Mouse (Mus musculus) heart, embryonic 13.5 days (tissue): ENCODE data around the gene Gm28553. TPM values are rescaled to one million over a fixed set of nuclear protein-coding genes. Genes with fewer than 3 reads are reported as not detected.
"Not testable (repeated sequence)": the region's sequence is repeated elsewhere in the genome, so short reads cannot be mapped to it uniquely, and the experiment has no call there.

ENCODE experiments used
- ATAC-seq: fragments of 200-750 bp; cut with Nextera tagmentation; 2 replicates; pipeline ENCODE4 v1.8.0; 2017; ENCODE audit warnings: moderate TSS enrichment; ENCODE audit not compliant: insufficient number of reproducible peaks, low FRiP score, low TSS enrichment; ENCODE audit errors: extremely low read depth
- H3K27ac ChIP-seq: fragments of 300-500 bp; sonication (generic); replicated peaks from 2 replicates; pipeline ENCODE4 v1.5.1; 2015; ENCODE audit warnings: moderate library complexity, mild to moderate bottlenecking, inconsistent platforms
- H3K27me3 ChIP-seq: fragments of 300-500 bp; sonication (generic); replicated peaks from 2 replicates; pipeline ENCODE4 v1.6.1; 2015; ENCODE audit warnings: mild to moderate bottlenecking, inconsistent platforms
- H3K36me3 ChIP-seq: fragments of 300-500 bp; sonication (generic); 2 replicates; pipeline ENCODE4 v1.6.1; 2015; ENCODE audit warnings: mild to moderate bottlenecking, inconsistent platforms
- H3K4me1 ChIP-seq: fragments of 300-500 bp; sonication (generic); 2 replicates; pipeline ENCODE4 v1.6.1; 2015; ENCODE audit warnings: inconsistent platforms
- H3K4me2 ChIP-seq: fragments of 300-500 bp; sonication (generic); 2 replicates; pipeline ENCODE4 v1.6.1; 2015; ENCODE audit warnings: inconsistent platforms, mild to moderate bottlenecking, moderate library complexity
- H3K4me3 ChIP-seq: fragments of 300-500 bp; sonication (generic); 2 replicates; pipeline ENCODE4 v1.5.1; 2015; ENCODE audit warnings: moderate library complexity, mild to moderate bottlenecking, inconsistent platforms
- H3K9ac ChIP-seq: fragments of 300-500 bp; sonication (generic); 2 replicates; pipeline ENCODE4 v1.6.1; 2015; ENCODE audit warnings: inconsistent platforms, mild to moderate bottlenecking, moderate library complexity
- H3K9me3 ChIP-seq: fragments of 300-500 bp; sonication (generic); 2 replicates; pipeline ENCODE4 v1.6.1; 2016; ENCODE audit warnings: inconsistent platforms
- WGBS: fragments of 180-500 bp; shearing (Covaris S2); methylation state at CpG from one replicate; pipeline ENCODE4 v1.1.7; 2015; ENCODE audit warnings: mixed read lengths; 5-methylcytosine and 5-hydroxymethylcytosine counted together
- polyA plus RNA-seq: library from polyadenylated mRNA; unstranded; fragments of >200 nt; fragmentation: Nextera tagmentation; extraction: Ambion mirVana; gene quantifications from 2 replicates; pipeline ENCODE4 v1.2.1, GENCODE M21; 2015

The Gm28553 gene
- polyA plus RNA-seq, result not detected in 2 replicates

GRCm38 (mm10) chrY:48856197-48856596 is at the start of gene Gm28553:
Gene Gm28553 (plus strand): TSS chrY:48856497.
- ATAC-seq, H3K27me3 ChIP-seq, H3K4me1 ChIP-seq, H3K27ac ChIP-seq, H3K9me3 ChIP-seq, H3K4me2 ChIP-seq, H3K9ac ChIP-seq, H3K36me3 ChIP-seq, H3K4me3 ChIP-seq: not testable (repeated sequence)
- WGBS, result no CpG with 5 or more reads among the region's 5 CpGs
